ENCODE assay signal across 9 mouse cellular contexts in genomic region chr8:105854303-105854702, GRCm38 (mm10). TPM values are rescaled to one million over a fixed set of nuclear protein-coding genes. Genes with fewer than 3 reads are reported as not detected.
DNase-seq lines count a peak whose midpoint lies in the region; ATAC-seq and TF ChIP-seq lines count a peak whose summit lies in the region.
"Had no signal": no experiment of that assay in that cellular context is flagged by ENCODE, and none has a peak within 500 bp of the region (broad histone marks: within the 10 kb centered on the region; RNA-seq: fewer than 3 reads in every experiment).

No protein-coding gene starts in this region.

- peak overlapping the region; percentile 93 for H3K4me2 ChIP-seq in neural tube, embryonic 11.5 days (ENCODE audit: low read depth)
- H3K4me2 ChIP-seq in limb, embryonic 14.5 days (replicated peaks; ENCODE audit: low read depth, low read length, severe bottlenecking), result peak overlapping the region; percentile 37

- peak overlapping the region; percentile 85; the same call in 1 of the 2 replicates for H3K27ac ChIP-seq in neural tube, embryonic 11.5 days (ENCODE audit: low read depth, low read length)
- H3K27ac ChIP-seq in limb, embryonic 14.5 days (replicated peaks; ENCODE audit: low read depth, low read length), result no peak overlapping the region

- H3K9ac ChIP-seq in neural tube, embryonic 11.5 days (ENCODE audit: low read length), result no peak overlapping the region; the same call in 1 of the 2 replicates
- H3K9ac ChIP-seq in limb, embryonic 14.5 days (ENCODE audit: low read depth, low read length, severe bottlenecking), result peak overlapping the region; percentile 78

- DNase-seq in neural tube, embryonic 11.5 days (ENCODE audit: low spot score), result no peak
- DNase-seq in neural tube, embryonic 10.5 days (ENCODE audit: extremely low spot score, low spot score), result no peak
- DNase-seq in limb, embryonic 14.5 days (ENCODE audit: low spot score), result no peak
- DNase-seq in ovary, postnatal 36 days (ENCODE audit: low spot score), result no peak
- DNase-seq in left cerebral cortex, postnatal 25 days (ENCODE audit: low spot score in 2 of 2), result no peak
- DNase-seq in kidney, adult 11 months, result no peak

- peaks cover 36% of the 10 kb centered on the region for H3K36me3 ChIP-seq in erythroblast, embryonic 14.5 days (ENCODE audit: control insufficient read depth)
- no peaks in the 10 kb centered on the region; the same call in 1 of the 2 replicates for H3K36me3 ChIP-seq in neural tube, embryonic 11.5 days (ENCODE audit: control insufficient read depth, insufficient read depth, low read length)
- peaks cover 5% of the 10 kb centered on the region for H3K36me3 ChIP-seq in limb, embryonic 14.5 days (ENCODE audit: control insufficient read depth, insufficient read depth, low read length)

- H3K9me3 ChIP-seq in erythroblast, embryonic 14.5 days (ENCODE audit: control insufficient read depth, low read length), result no peaks in the 10 kb centered on the region
- H3K9me3 ChIP-seq in neural tube, embryonic 11.5 days (ENCODE audit: control insufficient read depth, low read length), result no peaks in the 10 kb centered on the region
- no peaks in the 10 kb centered on the region for H3K9me3 ChIP-seq in limb, embryonic 14.5 days (ENCODE audit: control insufficient read depth, low read length)

- no peaks in the 10 kb centered on the region for H3K27me3 ChIP-seq in erythroblast, embryonic 14.5 days (ENCODE audit: control insufficient read depth)
- H3K27me3 ChIP-seq in neural tube, embryonic 11.5 days (ENCODE audit: control insufficient read depth, insufficient read depth, low read length), result no peaks in the 10 kb centered on the region
- no peaks in the 10 kb centered on the region for H3K27me3 ChIP-seq in limb, embryonic 14.5 days (ENCODE audit: control insufficient read depth, insufficient read depth, low read length)

- intact Hi-C loops in left cerebral cortex, postnatal 25 days (cut with DNase I), result loop anchor here (5.0 kb wide), 1 partner anchor 78 kb away; the partner anchor contains the start of gene Ctrl

- H3K4me1 ChIP-seq in erythroblast, embryonic 14.5 days (ENCODE audit: control insufficient read depth), result peaks cover 66% of the 10 kb centered on the region
- peaks cover 23% of the 10 kb centered on the region for H3K4me1 ChIP-seq in neural tube, embryonic 11.5 days (ENCODE audit: control insufficient read depth, insufficient read depth, low read length)
- peaks cover 27% of the 10 kb centered on the region for H3K4me1 ChIP-seq in limb, embryonic 14.5 days (ENCODE audit: control insufficient read depth, insufficient read depth, low read length)

- 28% methylated on average over 8 of the region's 8 CpGs for WGBS in neural tube, embryonic 11.5 days
- WGBS in limb, embryonic 14.5 days, result 23% methylated on average over 8 of the region's 8 CpGs

- ATAC-seq in erythroblast, adult 5-6 weeks (replicated peaks; ENCODE audit: low FRiP score, poor library complexity, severe bottlenecking), result no peak
- no peak; the same call in 1 of the 2 replicates for ATAC-seq in neural tube, embryonic 11.5 days (ENCODE audit: insufficient read depth, low FRiP score, low TSS enrichment)
- no peak for ATAC-seq in limb, embryonic 14.5 days (ENCODE audit: low FRiP score, low read depth)

- no peak for TF ChIP-seq POLR2A in limb, embryonic 14.5 days (IDR thresholded peaks at IDR 0.05; ENCODE audit: borderline replicate concordance, extremely low read depth, insufficient read depth, insufficient read length)

- peak overlapping the region; percentile 90 for H3K4me3 ChIP-seq in erythroblast, embryonic 14.5 days (replicated peaks)
- H3K4me3 ChIP-seq in neural tube, embryonic 11.5 days (ENCODE audit: low read depth, low read length), result peak overlapping the region; percentile 69
- peak overlapping the region; percentile 79 for H3K4me3 ChIP-seq in limb, embryonic 14.5 days (replicated peaks; ENCODE audit: low read length)

RNA-seq across cellular contexts. Expression of gene Thap11, which starts 0.6 kb away (rescaled TPM):
- polyA plus RNA-seq in erythroblast, embryonic 14.5 days (2012), result 2.8 and 3.4 TPM in 2 replicates
- total RNA-seq in erythroblast, adult 5-6 weeks (2015; ENCODE audit: low replicate concordance), result 6.3 and 16.3 TPM in 2 replicates
- 7.1 and 8.3 TPM in 2 replicates for total RNA-seq in erythroblast, adult 5-6 weeks (2017; ENCODE audit: low replicate concordance)
- polyA plus RNA-seq in neural tube, embryonic 11.5 days (2014; fragmentation: Nextera tagmentation; extraction: Ambion mirVana), result 68.9 and 71.8 TPM in 2 replicates
- polyA plus RNA-seq in limb, embryonic 14.5 days (2012; rRNA removed), result 70.7 and 83.1 TPM in 2 replicates
- polyA plus RNA-seq in limb, embryonic 14.5 days (2014; fragmentation: Nextera tagmentation; extraction: Ambion mirVana), result 62.5 and 68.4 TPM in 2 replicates
- total RNA-seq in left cerebral cortex, postnatal 25 days (2021), result 10 to 100 TPM; 40.0 to 40.4 TPM

RNA-seq across cellular contexts. Expression of gene Cenpt, which starts 1.2 kb away (rescaled TPM):
- 7.1 and 9.1 TPM in 2 replicates for polyA plus RNA-seq in erythroblast, embryonic 14.5 days (2012)
- total RNA-seq in erythroblast, adult 5-6 weeks (2015; ENCODE audit: low replicate concordance), result 13.1 and 15.9 TPM in 2 replicates
- total RNA-seq in erythroblast, adult 5-6 weeks (2017; ENCODE audit: low replicate concordance), result 9.6 and 11.3 TPM in 2 replicates
- 58.3 and 62.6 TPM in 2 replicates for polyA plus RNA-seq in neural tube, embryonic 11.5 days (2014; fragmentation: Nextera tagmentation; extraction: Ambion mirVana)
- polyA plus RNA-seq in limb, embryonic 14.5 days (2012; rRNA removed), result 92.2 and 98.0 TPM in 2 replicates
- polyA plus RNA-seq in limb, embryonic 14.5 days (2014; fragmentation: Nextera tagmentation; extraction: Ambion mirVana), result 41.5 and 45.7 TPM in 2 replicates
- total RNA-seq in left cerebral cortex, postnatal 25 days (2021), result 10 to 100 TPM; 14.0 to 16.6 TPM

RNA-seq across cellular contexts. Expression of gene Nutf2, which starts 6.1 kb away (rescaled TPM):
- 8.1 and 9.1 TPM in 2 replicates for polyA plus RNA-seq in erythroblast, embryonic 14.5 days (2012)
- total RNA-seq in erythroblast, adult 5-6 weeks (2015; ENCODE audit: low replicate concordance), result 48.1 and 55.3 TPM in 2 replicates
- 5.7 and 8.9 TPM in 2 replicates for total RNA-seq in erythroblast, adult 5-6 weeks (2017; ENCODE audit: low replicate concordance)
- 342 and 344 TPM in 2 replicates for polyA plus RNA-seq in neural tube, embryonic 11.5 days (2014; fragmentation: Nextera tagmentation; extraction: Ambion mirVana)
- polyA plus RNA-seq in limb, embryonic 14.5 days (2012; rRNA removed), result 239 and 249 TPM in 2 replicates
- 259 and 271 TPM in 2 replicates for polyA plus RNA-seq in limb, embryonic 14.5 days (2014; fragmentation: Nextera tagmentation; extraction: Ambion mirVana)
- total RNA-seq in left cerebral cortex, postnatal 25 days (2021), result 10 to 100 TPM; 21.8 to 32.1 TPM

RNA-seq across cellular contexts. Expression of gene Edc4, which starts 26.4 kb away (rescaled TPM):
- 1.1 and 1.3 TPM in 2 replicates for polyA plus RNA-seq in erythroblast, embryonic 14.5 days (2012)
- 4.0 and 9.2 TPM in 2 replicates for total RNA-seq in erythroblast, adult 5-6 weeks (2015; ENCODE audit: low replicate concordance)
- 12.4 and 17.6 TPM in 2 replicates for total RNA-seq in erythroblast, adult 5-6 weeks (2017; ENCODE audit: low replicate concordance)
- polyA plus RNA-seq in neural tube, embryonic 11.5 days (2014; fragmentation: Nextera tagmentation; extraction: Ambion mirVana), result 50.0 and 50.5 TPM in 2 replicates
- 91.8 and 127 TPM in 2 replicates for polyA plus RNA-seq in limb, embryonic 14.5 days (2012; rRNA removed)
- polyA plus RNA-seq in limb, embryonic 14.5 days (2014; fragmentation: Nextera tagmentation; extraction: Ambion mirVana), result 39.6 and 49.1 TPM in 2 replicates
- 10 to 100 TPM; 58.1 to 62.9 TPM for total RNA-seq in left cerebral cortex, postnatal 25 days (2021)

RNA-seq across cellular contexts. Expression of gene Tsnaxip1, which starts 26.8 kb away (rescaled TPM):
- polyA plus RNA-seq in erythroblast, embryonic 14.5 days (2012), result 0.02 TPM in 1 of 2 replicates, not detected in the other
- 1.0 and 1.2 TPM in 2 replicates for total RNA-seq in erythroblast, adult 5-6 weeks (2015; ENCODE audit: low replicate concordance)
- total RNA-seq in erythroblast, adult 5-6 weeks (2017; ENCODE audit: low replicate concordance), result 2.5 and 3.2 TPM in 2 replicates
- polyA plus RNA-seq in neural tube, embryonic 11.5 days (2014; fragmentation: Nextera tagmentation; extraction: Ambion mirVana), result 0.18 and 0.24 TPM in 2 replicates
- 0.06 and 0.19 TPM in 2 replicates for polyA plus RNA-seq in limb, embryonic 14.5 days (2012; rRNA removed)
- polyA plus RNA-seq in limb, embryonic 14.5 days (2014; fragmentation: Nextera tagmentation; extraction: Ambion mirVana), result 0.18 and 0.62 TPM in 2 replicates
- not detected for total RNA-seq in left cerebral cortex, postnatal 25 days (2021)
- total RNA-seq: left cerebral cortex, postnatal 36 days had no signal

Comparison
In these comparisons a context has a peak if more than half of its experiments do, and no peak if none do; other contexts are left out.
1. RNA of gene Thap11, which starts 0.6 kb away (polyA plus RNA-seq): 62.5 to 83.1 TPM in limb, embryonic 14.5 days and 68.9 to 71.8 TPM in neural tube, embryonic 11.5 days; 2.8 to 3.4 TPM in erythroblast, embryonic 14.5 days; every median in the first group is over 10 times any median in the second.
2. RNA of gene Nutf2, which starts 6.1 kb away (polyA plus RNA-seq): 342 to 344 TPM in neural tube, embryonic 11.5 days and 239 to 271 TPM in limb, embryonic 14.5 days; 8.1 to 9.1 TPM in erythroblast, embryonic 14.5 days; every median in the first group is over 10 times any median in the second.
3. Peak in every context shown above with its lines, with median percentiles within 50 percentile points of each other: H3K4me3 ChIP-seq.